Mouse (Mus musculus): ENCODE data around the gene Ptger1.

DNA sequence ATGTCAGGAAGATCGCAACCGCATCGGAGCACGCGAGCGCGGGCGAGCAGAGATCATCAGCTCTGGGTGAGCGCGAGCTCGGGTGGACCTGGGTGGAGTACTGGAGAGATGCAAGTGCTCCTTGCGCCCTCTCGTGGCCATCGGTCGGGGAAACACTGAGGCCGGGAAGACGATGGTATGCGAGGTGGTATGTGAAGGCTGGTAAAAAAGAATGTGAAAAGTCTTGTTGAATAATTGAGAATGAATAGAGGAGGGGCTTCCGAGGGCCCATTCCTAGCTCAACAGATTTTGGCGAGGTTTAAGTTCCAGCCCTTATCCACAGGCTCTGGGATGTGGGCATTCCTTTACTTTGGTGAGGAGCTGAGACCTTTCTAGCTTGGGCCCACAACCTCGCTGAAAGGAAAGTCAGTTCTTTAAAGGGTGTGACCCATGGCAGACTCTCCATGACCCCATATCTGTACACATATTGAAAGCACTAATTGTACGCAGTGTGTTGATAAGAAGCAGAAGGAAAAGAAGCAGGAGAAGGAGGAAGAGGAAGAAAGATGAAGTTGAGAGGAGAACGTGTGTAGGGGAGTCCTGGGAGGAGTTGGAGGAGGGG lies 44.0 kb upstream of the Ptger1 start:
- TF ChIP-seq CTCF (IDR thresholded peaks at IDR 0.05; ENCODE audit: extremely low read depth, insufficient read depth, low read length) (peak; percentile 86), POLR2A (IDR thresholded peaks at IDR 0.05; ENCODE audit: extremely low read depth, insufficient read depth, low read length) (peak; percentile 61; the same call in 1 of the 2 replicates)

Data from cortical plate, adult 2 months (tissue).